Mouse (Mus musculus): Measurements from ENCODE around the gene 2610318N02Rik. TPM values are rescaled to one million over a fixed set of nuclear protein-coding genes. Genes with fewer than 3 reads are reported as not detected.

The 2610318N02Rik gene
- 6.3 TPM for total RNA-seq (2023)

GRCm38 (mm10) chr16:17124871-17125520, at the start of gene 2610318N02Rik:
Gene 2610318N02Rik (minus strand): TSS chr16:17125167.

GRCm38 (mm10) chr16:17146772-17147235, 21.8 kb upstream of the 2610318N02Rik start, which contains the start of gene Ccdc116:
Gene Ccdc116 (minus strand): TSS chr16:17147229.

GRCm38 (mm10) chr16:17144339-17144738, 19.4 kb upstream of the 2610318N02Rik start, which contains the start of gene Ydjc:
Gene Ydjc (plus strand): TSS chr16:17144621.

GRCm38 (mm10) chr16:17132089-17132905, 7.3 kb upstream of the 2610318N02Rik start, which contains the start of gene Sdf2l1:
Gene Sdf2l1 (minus strand): TSS chr16:17132383.

GRCm38 (mm10) chr16:17110771-17111743, 13.9 kb downstream of the 2610318N02Rik start, which contains the start of gene Ppil2:
Gene Ppil2 (minus strand): TSS chr16:17111257.

GRCm38 (mm10) chr16:17069511-17070443, 55.2 kb downstream of the 2610318N02Rik start, which contains the start of gene Ypel1:
Gene Ypel1 (plus strand): TSS chr16:17069696.

Other genes with a start within 250 kb of the 2610318N02Rik start
- 16.3 TPM for gene Ppm1f, start 228.7 kb downstream of the 2610318N02Rik start, total RNA-seq (2023)
- gene Mapk1, start 141.8 kb downstream of the 2610318N02Rik start, total RNA-seq (2023) = 189 TPM
- 0.50 TPM for gene Ypel1, start 55.5 kb downstream of the 2610318N02Rik start, total RNA-seq (2023)
- 108 TPM for gene Ppil2, start 13.9 kb downstream of the 2610318N02Rik start, total RNA-seq (2023)
- 10.3 TPM for gene Sdf2l1, start 7.2 kb upstream of the 2610318N02Rik start, total RNA-seq (2023)
- 3.2 TPM for gene Ydjc, start 19.5 kb upstream of the 2610318N02Rik start, total RNA-seq (2023)
- gene Ccdc116, start 22.1 kb upstream of the 2610318N02Rik start, total RNA-seq (2023) = 1.3 TPM
- gene Ube2l3, start 77.5 kb upstream of the 2610318N02Rik start, total RNA-seq (2023) = 103 TPM
- gene Rimbp3, start 83.4 kb upstream of the 2610318N02Rik start, total RNA-seq (2023) = not detected
- gene Hic2, start 108.4 kb upstream of the 2610318N02Rik start, total RNA-seq (2023) = 9.0 TPM
- 43.8 TPM for gene Tmem191c, start 150.9 kb upstream of the 2610318N02Rik start, total RNA-seq (2023)
- not detected for gene Serpind1, start 206.2 kb upstream of the 2610318N02Rik start, total RNA-seq (2023)